Mouse (Mus musculus) layer of hippocampus, postnatal 14 days (tissue): ENCODE data around the gene Emc1. TPM values are rescaled to one million over a fixed set of nuclear protein-coding genes. Genes with fewer than 3 reads are reported as not detected.

Source experiments
- microRNA-seq, 2 experiments: library from miRNA; unstranded; fragments of <30 nt; microRNA quantifications; one replicate each; pipeline ENCODE4 v1.2.0; 2021
- total RNA-seq, 2 experiments: library from RNA; stranded (reverse); gene quantifications; 2 replicates each; pipeline ENCODE4 v1.2.3; 2021

Emc1 gene
- total RNA-seq, 2 experiments from 2014 or later = 83.6 to 88.6 TPM

Small RNA genes lying within 50 kb of the gene (microRNA-seq; reads per million reads assigned to microRNA genes)
- gene Gm24245 (0 reads per million in 2 experiments), gene Gm25732 (0.23 to 2.3 reads per million in 2 experiments)

Other genes with a start within 250 kb of the Emc1 start
- 100 to 1,000 TPM; 212 to 218 TPM for gene Minos1, start 221.5 kb upstream of the Emc1 start, total RNA-seq
- 100 to 1,000 TPM; 406 to 431 TPM for gene Capzb, start 159.7 kb upstream of the Emc1 start, total RNA-seq
- gene Pqlc2, start 41.9 kb upstream of the Emc1 start, total RNA-seq = 10 to 100 TPM; 11.9 to 16.8 TPM
- gene Akr7a5, start 41.8 kb upstream of the Emc1 start, total RNA-seq = 10 to 100 TPM; 28.2 to 29.7 TPM
- gene Mrto4, start within 50 bp of the Emc1 start, total RNA-seq = 10 to 100 TPM; 45.7 to 48.2 TPM
- gene Ubr4, start within 50 bp of the Emc1 start, total RNA-seq = 100 to 1,000 TPM; 154 to 171 TPM
- gene Iffo2, start 178.0 kb downstream of the Emc1 start, total RNA-seq = 10 to 100 TPM; 17.5 to 17.8 TPM